Mouse (Mus musculus) G1E (cell line): ENCODE measurements around the gene Gstt1.

ENCODE experiments used
- CTCF ChIP-seq: IDR thresholded peaks from 2 replicates; pipeline ENCODE4 v1.5.1; 2012; ENCODE audit warnings: low read depth, low read length, inconsistent platforms, mixed read lengths
- TAL1 ChIP-seq: conservative IDR thresholded peaks from 2 replicates; pipeline ENCODE4 v1.6.1; 2012; ENCODE audit warnings: low read depth, low read length, inconsistent platforms, mixed read lengths

- TF ChIP-seq CTCF (no peak), TAL1 (no peak)
Measured at GRCm38 (mm10) chr10:75780769-75781578, 17.4 kb downstream of the Gstt1 start, which contains the start of the genes Gm20441 and Gstt3.
